Mouse (Mus musculus): ENCODE data around the gene Yipf1. TPM values are rescaled to one million over a fixed set of nuclear protein-coding genes. Genes with fewer than 3 reads are reported as not detected.
A peak's percentile ranks its signal among the peaks of the same experiment; 100 is the strongest.

Gene Yipf1
- polyA plus RNA-seq, 1 experiment from 2014 or later, result 60.2 TPM

DNA sequence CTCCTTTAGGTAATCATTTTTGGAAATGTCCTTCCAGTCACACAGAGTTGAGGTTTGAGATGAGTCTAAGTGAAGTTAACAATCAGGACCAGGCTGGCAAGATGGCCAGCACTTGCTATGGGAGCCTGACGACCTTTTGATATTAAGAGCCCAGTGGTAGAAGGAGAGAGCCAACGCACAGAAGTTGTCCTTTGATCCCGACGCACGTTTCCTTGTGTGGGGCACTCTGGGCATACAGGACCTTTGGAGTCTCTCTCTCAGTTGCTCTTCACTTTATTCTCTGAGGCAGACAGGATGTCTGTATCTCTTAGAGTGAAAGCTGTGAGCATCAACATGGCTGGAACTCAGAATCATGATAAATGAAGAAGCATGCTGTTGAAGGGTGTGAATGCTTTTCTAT, 23.3 kb downstream of the Yipf1 start:
- ATAC-seq (replicated peaks; ENCODE audit: low FRiP score, low TSS enrichment, low read depth), result no peak

GRCm38 (mm10) chr4:107341354-107341753, 27.2 kb downstream of the Yipf1 start:
- no peak for DNase-seq (ENCODE audit: low spot score)
- H3K27ac ChIP-seq (ENCODE audit: low read depth), result no peak overlapping the region
- peaks cover 13% of the 10 kb centered on the region; the same call in 1 of the 2 replicates for H3K36me3 ChIP-seq (ENCODE audit: control insufficient read depth, insufficient read depth, low read length)
- H3K9ac ChIP-seq (ENCODE audit: low read length), result no peak overlapping the region
- no peak for ATAC-seq (replicated peaks; ENCODE audit: low FRiP score, low TSS enrichment, low read depth)
- H3K27me3 ChIP-seq (replicated peaks; ENCODE audit: control insufficient read depth, insufficient read depth, low read length), result no peaks in the 10 kb centered on the region
- H3K9me3 ChIP-seq (ENCODE audit: control insufficient read depth, low read length), result no peaks in the 10 kb centered on the region
- H3K4me2 ChIP-seq (ENCODE audit: low read length), result no peak overlapping the region
- no peaks in the 10 kb centered on the region for H3K4me1 ChIP-seq (replicated peaks; ENCODE audit: control insufficient read depth, insufficient read depth, low read length)
- WGBS, result 74% methylated on average over 5 of the region's 5 CpGs
- no peak overlapping the region for H3K4me3 ChIP-seq (ENCODE audit: low read depth, low read length)

More for the DNA sequence above, 23.3 kb downstream of the Yipf1 start:
- no peaks in the 10 kb centered on the region for H3K4me1 ChIP-seq (replicated peaks; ENCODE audit: control insufficient read depth, insufficient read depth, low read length)
- no peaks in the 10 kb centered on the region for H3K27me3 ChIP-seq (replicated peaks; ENCODE audit: control insufficient read depth, insufficient read depth, low read length)
- no peak overlapping the region for H3K9ac ChIP-seq (ENCODE audit: low read length)
- H3K9me3 ChIP-seq (ENCODE audit: control insufficient read depth, low read length), result no peaks in the 10 kb centered on the region
- H3K27ac ChIP-seq (ENCODE audit: low read depth), result no peak overlapping the region
- no peak overlapping the region for H3K4me3 ChIP-seq (ENCODE audit: low read depth, low read length)
- no peak overlapping the region for H3K4me2 ChIP-seq (ENCODE audit: low read length)
- WGBS, result 80% methylated on average over 5 of the region's 5 CpGs
- H3K36me3 ChIP-seq (ENCODE audit: control insufficient read depth, insufficient read depth, low read length), result peaks cover 4% of the 10 kb centered on the region; the same call in 1 of the 2 replicates
- no peak for DNase-seq (ENCODE audit: low spot score)

- Histone ChIP-seq H3K4me3 (ENCODE audit: low read depth, low read length) (no peak overlapping the region), H3K4me2 (ENCODE audit: low read length) (no peak overlapping the region), H3K9ac (ENCODE audit: low read length) (no peak overlapping the region), H3K9me3 (ENCODE audit: control insufficient read depth, low read length) (no peaks in the 10 kb centered on the region), H3K27me3 (replicated peaks; ENCODE audit: control insufficient read depth, insufficient read depth, low read length) (no peaks in the 10 kb centered on the region), H3K36me3 (ENCODE audit: control insufficient read depth, insufficient read depth, low read length) (peaks cover 13% of the 10 kb centered on the region; the same call in 1 of the 2 replicates), H3K4me1 (replicated peaks; ENCODE audit: control insufficient read depth, insufficient read depth, low read length) (0 out of 2 replicates have a peak, but pooled peaks cover 4% of the 10 kb centered on the region), H3K27ac (ENCODE audit: low read depth) (no peak overlapping the region)
- 89% methylated on average over 7 of the region's 7 CpGs for WGBS
- ATAC-seq (replicated peaks; ENCODE audit: low FRiP score, low TSS enrichment, low read depth), result no peak
- no peak for DNase-seq (ENCODE audit: low spot score)
Measured at GRCm38 (mm10) chr4:107344612-107345011, 30.4 kb downstream of the Yipf1 start.

- H3K9me3 ChIP-seq (ENCODE audit: control insufficient read depth, low read length), result no peaks in the 10 kb centered on the region
- H3K27ac ChIP-seq (ENCODE audit: low read depth), result no peak overlapping the region
- H3K36me3 ChIP-seq (ENCODE audit: control insufficient read depth, insufficient read depth, low read length), result peaks cover 12% of the 10 kb centered on the region; the same call in 1 of the 2 replicates
- WGBS, result 53% methylated on average over 6 of the region's 6 CpGs
- H3K27me3 ChIP-seq (replicated peaks; ENCODE audit: control insufficient read depth, insufficient read depth, low read length), result no peaks in the 10 kb centered on the region
- ATAC-seq (replicated peaks; ENCODE audit: low FRiP score, low TSS enrichment, low read depth), result no peak
- H3K4me3 ChIP-seq (ENCODE audit: low read depth, low read length), result no peak overlapping the region
- no peak overlapping the region for H3K4me2 ChIP-seq (ENCODE audit: low read length)
- 0 out of 2 replicates have a peak, but pooled peaks cover 4% of the 10 kb centered on the region for H3K4me1 ChIP-seq (replicated peaks; ENCODE audit: control insufficient read depth, insufficient read depth, low read length)
- no peak for DNase-seq (ENCODE audit: low spot score)
- H3K9ac ChIP-seq (ENCODE audit: low read length), result no peak overlapping the region
Measured at GRCm38 (mm10) chr4:107347221-107347620, 33.1 kb downstream of the Yipf1 start.

GRCm38 (mm10) chr4:107348529-107349310, 34.6 kb downstream of the Yipf1 start:
- Histone ChIP-seq H3K27ac (ENCODE audit: low read depth) (no peak overlapping the region), H3K4me3 (ENCODE audit: low read depth, low read length) (no peak overlapping the region), H3K27me3 (replicated peaks; ENCODE audit: control insufficient read depth, insufficient read depth, low read length) (no peaks in the 10 kb centered on the region), H3K9ac (ENCODE audit: low read length) (0 out of 2 replicates have a peak overlapping the region, but pooled peaks have one; percentile 5), H3K4me1 (replicated peaks; ENCODE audit: control insufficient read depth, insufficient read depth, low read length) (0 out of 2 replicates have a peak, but pooled peaks cover 4% of the 10 kb centered on the region), H3K9me3 (ENCODE audit: control insufficient read depth, low read length) (no peaks in the 10 kb centered on the region), H3K36me3 (ENCODE audit: control insufficient read depth, insufficient read depth, low read length) (peaks cover 10% of the 10 kb centered on the region; the same call in 1 of the 2 replicates), H3K4me2 (ENCODE audit: low read length) (no peak overlapping the region)
- WGBS, result 72% methylated on average over 20 of the region's 20 CpGs
- DNase-seq (ENCODE audit: low spot score) (peak; percentile 52), ATAC-seq (replicated peaks; ENCODE audit: low FRiP score, low TSS enrichment, low read depth) (no peak; the same call in 1 of the 2 replicates)

DNA sequence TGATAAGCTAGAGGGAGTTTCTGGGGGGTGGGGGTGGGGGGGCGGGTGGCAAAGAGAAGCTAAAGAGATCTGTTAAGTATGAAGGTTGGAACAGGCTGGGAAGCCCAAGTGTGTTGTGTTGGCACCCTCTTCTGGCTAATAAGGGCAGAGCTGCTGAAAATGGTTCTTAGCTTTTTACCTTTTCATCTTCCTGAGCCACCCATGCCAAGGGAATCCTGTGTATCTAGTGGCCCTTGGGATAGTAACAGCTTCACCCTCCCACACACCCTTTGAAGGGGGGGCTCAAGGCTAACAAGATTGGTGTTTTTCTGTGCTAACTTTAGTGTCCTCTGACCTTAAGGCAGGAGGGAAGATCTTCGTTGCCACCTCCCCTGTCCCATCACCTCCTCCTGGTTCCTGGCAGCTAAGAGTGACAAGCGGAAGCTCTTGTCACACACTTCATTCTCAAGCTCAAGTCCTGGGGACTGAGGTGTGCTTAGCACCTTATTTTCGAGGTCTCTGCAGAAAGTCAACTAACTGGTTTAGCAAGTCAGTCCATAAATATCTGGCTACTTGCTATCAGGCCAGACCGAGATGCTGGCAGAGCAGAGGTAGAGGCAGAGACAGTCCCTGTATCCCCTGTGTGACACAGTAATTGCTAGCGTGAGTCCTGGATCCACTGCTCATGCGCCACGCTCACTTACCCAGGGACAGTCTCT, 35.3 kb downstream of the Yipf1 start:
- WGBS, result 62% methylated on average over 8 of the region's 8 CpGs
- Histone ChIP-seq H3K36me3 (ENCODE audit: control insufficient read depth, insufficient read depth, low read length) (peaks cover 9% of the 10 kb centered on the region; the same call in 1 of the 2 replicates), H3K27me3 (replicated peaks; ENCODE audit: control insufficient read depth, insufficient read depth, low read length) (no peaks in the 10 kb centered on the region), H3K27ac (ENCODE audit: low read depth) (no peak overlapping the region), H3K4me3 (ENCODE audit: low read depth, low read length) (no peak overlapping the region), H3K4me1 (replicated peaks; ENCODE audit: control insufficient read depth, insufficient read depth, low read length) (0 out of 2 replicates have a peak, but pooled peaks cover 10% of the 10 kb centered on the region), H3K4me2 (ENCODE audit: low read length) (no peak overlapping the region), H3K9ac (ENCODE audit: low read length) (no peak overlapping the region), H3K9me3 (ENCODE audit: control insufficient read depth, low read length) (no peaks in the 10 kb centered on the region)
- DNase-seq (ENCODE audit: low spot score) (no peak), ATAC-seq (replicated peaks; ENCODE audit: low FRiP score, low TSS enrichment, low read depth) (peak; percentile 25; the same call in 1 of the 2 replicates)

DNA sequence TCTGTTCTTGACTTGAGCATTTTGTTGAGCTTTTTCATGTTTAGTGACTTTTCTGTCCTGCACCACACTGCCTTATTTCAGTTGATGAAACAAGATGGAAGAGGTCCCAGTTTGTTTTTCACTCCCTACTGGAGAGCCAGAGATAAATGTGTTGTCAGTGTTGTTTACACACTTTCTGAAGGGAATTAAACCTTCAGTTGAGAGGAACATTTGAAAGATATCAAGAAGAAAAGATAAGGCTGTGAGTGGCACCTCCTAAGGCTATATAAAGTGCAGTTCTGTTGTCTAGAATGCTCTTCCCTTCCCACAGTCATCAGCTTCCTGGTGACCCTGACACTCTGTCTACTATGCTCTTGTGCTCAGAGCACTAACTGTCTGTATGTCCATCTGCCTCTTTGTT, 37.2 kb downstream of the Yipf1 start:
- Histone ChIP-seq H3K9me3 (ENCODE audit: control insufficient read depth, low read length) (no peaks in the 10 kb centered on the region), H3K9ac (ENCODE audit: low read length) (no peak overlapping the region), H3K4me2 (ENCODE audit: low read length) (no peak overlapping the region), H3K27me3 (replicated peaks; ENCODE audit: control insufficient read depth, insufficient read depth, low read length) (no peaks in the 10 kb centered on the region), H3K4me3 (ENCODE audit: low read depth, low read length) (no peak overlapping the region), H3K27ac (ENCODE audit: low read depth) (no peak overlapping the region), H3K4me1 (replicated peaks; ENCODE audit: control insufficient read depth, insufficient read depth, low read length) (0 out of 2 replicates have a peak, but pooled peaks cover 12% of the 10 kb centered on the region), H3K36me3 (ENCODE audit: control insufficient read depth, insufficient read depth, low read length) (no peaks in the 10 kb centered on the region)
- DNase-seq (ENCODE audit: low spot score), result no peak
- ATAC-seq (replicated peaks; ENCODE audit: low FRiP score, low TSS enrichment, low read depth), result no peak

- no peaks in the 10 kb centered on the region for H3K27me3 ChIP-seq (replicated peaks; ENCODE audit: control insufficient read depth, insufficient read depth, low read length)
- no peak overlapping the region for H3K27ac ChIP-seq (ENCODE audit: low read depth)
- H3K4me3 ChIP-seq (ENCODE audit: low read depth, low read length), result no peak overlapping the region
- H3K9ac ChIP-seq (ENCODE audit: low read length), result no peak overlapping the region
- H3K36me3 ChIP-seq (ENCODE audit: control insufficient read depth, insufficient read depth, low read length), result no peaks in the 10 kb centered on the region
- H3K4me1 ChIP-seq (replicated peaks; ENCODE audit: control insufficient read depth, insufficient read depth, low read length), result 0 out of 2 replicates have a peak, but pooled peaks cover 12% of the 10 kb centered on the region
- no peak overlapping the region for H3K4me2 ChIP-seq (ENCODE audit: low read length)
- ATAC-seq (replicated peaks; ENCODE audit: low FRiP score, low TSS enrichment, low read depth), result no peak
- 79% methylated on average over 3 of the region's 3 CpGs for WGBS
- DNase-seq (ENCODE audit: low spot score), result no peak
- no peaks in the 10 kb centered on the region for H3K9me3 ChIP-seq (ENCODE audit: control insufficient read depth, low read length)
Measured at GRCm38 (mm10) chr4:107353612-107354011, 39.4 kb downstream of the Yipf1 start.
